Mouse (Mus musculus) brain, embryonic 14.5 days (tissue): ENCODE results near the gene Gm20821. TPM values are rescaled to one million over a fixed set of nuclear protein-coding genes. Genes with fewer than 3 reads are reported as not detected.
"Not testable (repeated sequence)": the region's sequence is repeated elsewhere in the genome, so short reads cannot be mapped to it uniquely, and the experiment has no call there.

Source experiments
- DNase-seq: peaks from one replicate; pipeline ENCODE4 v3.0.0-alpha.2; 2011; ENCODE audit warnings: low read depth
- polyA plus RNA-seq: library from polyadenylated mRNA; depleted of rRNA; stranded (reverse); fragments of >200 nt; gene quantifications from 2 replicates; pipeline ENCODE4 v1.2.3, GENCODE M21; 2012; rRNA removed

Gene Gm20821
- polyA plus RNA-seq, result not detected in 2 replicates

- DNase-seq, result not testable (repeated sequence)
Measured at GRCm38 (mm10) chrY:9781504-9781903, at the start of gene Gm20821. Gm20821 (plus strand) TSS chrY:9781804.
